Mouse (Mus musculus): Measurements from ENCODE around the gene Cfap52. TPM values are rescaled to one million over a fixed set of nuclear protein-coding genes. Genes with fewer than 3 reads are reported as not detected.

Cfap52 gene
- 76.9 and 86.1 TPM in 2 replicates for polyA plus RNA-seq (2012; rRNA removed)

- TF ChIP-seq CTCF (IDR thresholded peaks at IDR 0.05; ENCODE audit: control insufficient read depth, insufficient read depth, insufficient replicate concordance, low read depth, low read length) (no peak), POLR2A (IDR thresholded peaks at IDR 0.05; ENCODE audit: control insufficient read depth, low read depth, low read length) (peak; percentile 84)
- Histone ChIP-seq H3K36me3 (ENCODE audit: control insufficient read depth, insufficient read depth, low read length) (no peaks in the 10 kb centered on the region), H3K27me3 (ENCODE audit: control insufficient read depth, insufficient read depth, low read length) (no peaks in the 10 kb centered on the region), H3K4me1 (ENCODE audit: control insufficient read depth, insufficient read depth, low read length) (peaks cover 6% of the 10 kb centered on the region), H3K27ac (ENCODE audit: control insufficient read depth, insufficient read depth, low read depth, low read length) (peak within 1 kb of the TSS; percentile 51; the same call in 1 of the 2 replicates), H3K4me3 (ENCODE audit: control insufficient read depth, low read depth, low read length) (peak within 1 kb of the TSS; percentile 97)
Measured at GRCm38 (mm10) chr11:67965242-67965883, at the start of gene Cfap52. Gene Cfap52 (minus strand): TSS chr11:67965651.

GRCm38 (mm10) chr11:68012207-68012606, 46.8 kb upstream of the Cfap52 start:
- Histone ChIP-seq H3K4me1 (ENCODE audit: control insufficient read depth, insufficient read depth, low read length) (no peaks in the 10 kb centered on the region), H3K27me3 (ENCODE audit: control insufficient read depth, insufficient read depth, low read length) (no peaks in the 10 kb centered on the region), H3K27ac (ENCODE audit: control insufficient read depth, insufficient read depth, low read depth, low read length) (no peak overlapping the region), H3K36me3 (ENCODE audit: control insufficient read depth, insufficient read depth, low read length) (no peaks in the 10 kb centered on the region; the same call in 1 of the 2 replicates), H3K4me3 (ENCODE audit: control insufficient read depth, low read depth, low read length) (no peak overlapping the region)
- TF ChIP-seq POLR2A (IDR thresholded peaks at IDR 0.05; ENCODE audit: control insufficient read depth, low read depth, low read length) (no peak), CTCF (IDR thresholded peaks at IDR 0.05; ENCODE audit: control insufficient read depth, insufficient read depth, insufficient replicate concordance, low read depth, low read length) (no peak)

- Histone ChIP-seq H3K36me3 (ENCODE audit: control insufficient read depth, insufficient read depth, low read length) (no peaks in the 10 kb centered on the region; the same call in 1 of the 2 replicates), H3K4me3 (ENCODE audit: control insufficient read depth, low read depth, low read length) (no peak overlapping the region), H3K27me3 (ENCODE audit: control insufficient read depth, insufficient read depth, low read length) (no peaks in the 10 kb centered on the region), H3K4me1 (ENCODE audit: control insufficient read depth, insufficient read depth, low read length) (no peaks in the 10 kb centered on the region), H3K27ac (ENCODE audit: control insufficient read depth, insufficient read depth, low read depth, low read length) (no peak overlapping the region)
- TF ChIP-seq CTCF (IDR thresholded peaks at IDR 0.05; ENCODE audit: control insufficient read depth, insufficient read depth, insufficient replicate concordance, low read depth, low read length) (no peak), POLR2A (IDR thresholded peaks at IDR 0.05; ENCODE audit: control insufficient read depth, low read depth, low read length) (no peak)
Measured at GRCm38 (mm10) chr11:68009377-68009776, 43.9 kb upstream of the Cfap52 start.

- Histone ChIP-seq H3K36me3 (ENCODE audit: control insufficient read depth, insufficient read depth, low read length) (no peaks in the 10 kb centered on the region; the same call in 1 of the 2 replicates), H3K4me1 (ENCODE audit: control insufficient read depth, insufficient read depth, low read length) (no peaks in the 10 kb centered on the region), H3K27ac (ENCODE audit: control insufficient read depth, insufficient read depth, low read depth, low read length) (no peak overlapping the region), H3K4me3 (ENCODE audit: control insufficient read depth, low read depth, low read length) (no peak overlapping the region), H3K27me3 (ENCODE audit: control insufficient read depth, insufficient read depth, low read length) (no peaks in the 10 kb centered on the region)
- no peak for TF ChIP-seq CTCF (IDR thresholded peaks at IDR 0.05; ENCODE audit: control insufficient read depth, insufficient read depth, insufficient replicate concordance, low read depth, low read length)
- no peak for TF ChIP-seq POLR2A (IDR thresholded peaks at IDR 0.05; ENCODE audit: control insufficient read depth, low read depth, low read length)
Measured at GRCm38 (mm10) chr11:68007645-68008044, 42.2 kb upstream of the Cfap52 start.

GRCm38 (mm10) chr11:68006216-68006789, 40.9 kb upstream of the Cfap52 start:
- no peak overlapping the region for H3K4me3 ChIP-seq (ENCODE audit: control insufficient read depth, low read depth, low read length)
- H3K36me3 ChIP-seq (ENCODE audit: control insufficient read depth, insufficient read depth, low read length): no peaks in the 10 kb centered on the region
- no peaks in the 10 kb centered on the region for H3K27me3 ChIP-seq (ENCODE audit: control insufficient read depth, insufficient read depth, low read length)
- H3K27ac ChIP-seq (ENCODE audit: control insufficient read depth, insufficient read depth, low read depth, low read length): no peak overlapping the region
- no peaks in the 10 kb centered on the region for H3K4me1 ChIP-seq (ENCODE audit: control insufficient read depth, insufficient read depth, low read length)
- TF ChIP-seq POLR2A (IDR thresholded peaks at IDR 0.05; ENCODE audit: control insufficient read depth, low read depth, low read length) (no peak), CTCF (IDR thresholded peaks at IDR 0.05; ENCODE audit: control insufficient read depth, insufficient read depth, insufficient replicate concordance, low read depth, low read length) (no peak)

- Histone ChIP-seq H3K4me1 (ENCODE audit: control insufficient read depth, insufficient read depth, low read length) (no peaks in the 10 kb centered on the region), H3K36me3 (ENCODE audit: control insufficient read depth, insufficient read depth, low read length) (no peaks in the 10 kb centered on the region), H3K27me3 (ENCODE audit: control insufficient read depth, insufficient read depth, low read length) (no peaks in the 10 kb centered on the region), H3K27ac (ENCODE audit: control insufficient read depth, insufficient read depth, low read depth, low read length) (no peak overlapping the region), H3K4me3 (ENCODE audit: control insufficient read depth, low read depth, low read length) (no peak overlapping the region)
- TF ChIP-seq POLR2A (IDR thresholded peaks at IDR 0.05; ENCODE audit: control insufficient read depth, low read depth, low read length) (no peak), CTCF (IDR thresholded peaks at IDR 0.05; ENCODE audit: control insufficient read depth, insufficient read depth, insufficient replicate concordance, low read depth, low read length) (peak; percentile 62; the same call in 1 of the 2 replicates)
Measured at GRCm38 (mm10) chr11:68004191-68004590, 38.7 kb upstream of the Cfap52 start.

GRCm38 (mm10) chr11:67999629-68000028, 34.2 kb upstream of the Cfap52 start:
- Histone ChIP-seq H3K4me3 (ENCODE audit: control insufficient read depth, low read depth, low read length) (no peak overlapping the region), H3K36me3 (ENCODE audit: control insufficient read depth, insufficient read depth, low read length) (no peaks in the 10 kb centered on the region), H3K27ac (ENCODE audit: control insufficient read depth, insufficient read depth, low read depth, low read length) (no peak overlapping the region), H3K4me1 (ENCODE audit: control insufficient read depth, insufficient read depth, low read length) (no peaks in the 10 kb centered on the region), H3K27me3 (ENCODE audit: control insufficient read depth, insufficient read depth, low read length) (no peaks in the 10 kb centered on the region)
- TF ChIP-seq CTCF (IDR thresholded peaks at IDR 0.05; ENCODE audit: control insufficient read depth, insufficient read depth, insufficient replicate concordance, low read depth, low read length): no peak
- no peak for TF ChIP-seq POLR2A (IDR thresholded peaks at IDR 0.05; ENCODE audit: control insufficient read depth, low read depth, low read length)

Measured in testis, adult 2 months (tissue).